Mouse (Mus musculus): ENCODE results near the gene Cap2.

DNA sequence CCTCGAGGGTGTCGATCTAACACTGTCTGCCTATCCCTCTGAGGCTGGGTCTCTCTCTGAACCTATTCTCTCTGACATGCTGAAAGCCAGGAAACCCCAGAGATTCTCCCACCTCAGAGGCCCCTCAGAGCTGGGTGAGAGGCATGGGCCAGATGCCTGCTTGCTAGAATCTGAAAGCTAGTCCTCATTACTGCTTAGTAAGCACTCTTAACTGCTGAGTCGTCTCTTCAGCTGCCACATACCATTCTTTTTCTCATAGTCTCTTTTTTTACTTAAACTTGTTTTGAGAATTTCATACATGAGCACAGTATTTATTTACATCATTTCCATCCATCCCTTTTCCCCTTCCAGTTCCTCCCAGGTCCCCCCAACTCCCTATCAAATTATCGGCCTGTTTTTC lies 89.2 kb downstream of the Cap2 start:
- TF ChIP-seq CTCF (IDR thresholded peaks at IDR 0.05) (no peak), POLR2A (IDR thresholded peaks at IDR 0.05; ENCODE audit: insufficient read depth, low read depth, low read length) (no peak), EP300 (IDR thresholded peaks at IDR 0.05; ENCODE audit: insufficient read depth, low read depth, low read length) (no peak)

All from heart, adult 2 months (tissue).